ENCODE assay signal across 12 mouse cellular contexts in the genomic region with DNA sequence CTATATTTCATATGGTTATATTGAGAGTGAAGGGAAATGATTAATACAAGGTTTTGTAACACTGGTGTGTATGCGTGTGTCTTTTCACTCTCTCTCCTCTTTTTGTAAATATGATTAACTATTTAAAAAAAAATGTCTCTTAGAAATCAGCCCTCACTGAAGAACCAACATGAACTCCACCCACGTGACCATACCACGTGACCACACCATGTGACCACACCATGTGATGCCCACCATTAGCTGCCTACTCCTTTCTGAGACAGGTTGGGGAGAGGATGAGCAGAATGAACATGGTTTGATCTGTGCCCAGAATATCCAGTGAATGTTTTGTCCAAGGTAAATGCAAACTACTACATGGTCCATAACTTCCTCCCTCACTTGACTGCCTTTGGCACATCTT.
"Had no signal": no experiment of that assay in that cellular context is flagged by ENCODE, and none has a peak within 500 bp of the region (broad histone marks: within the 10 kb centered on the region; RNA-seq: fewer than 3 reads in every experiment).

No protein-coding gene starts in this region.

- H3K27ac ChIP-seq: kidney, postnatal 0 days; left cerebral cortex, adult 2 months; limb, embryonic 10.5 days; liver, embryonic 15.5 days; midbrain, embryonic 13.5 days; neural tube, embryonic 12.5 days had no signal

- DNase-seq: kidney, adult 9 months; kidney, postnatal 36 days; lung, adult 2 months; lung, postnatal 36 days; thymus, adult 2 months; thymus, postnatal 36 days had no signal

- H3K9ac ChIP-seq: liver, embryonic 15.5 days; midbrain, embryonic 13.5 days; neural tube, embryonic 12.5 days had no signal

- H3K4me3 ChIP-seq: left cerebral cortex, adult 2 months; limb, embryonic 10.5 days; liver, embryonic 15.5 days; midbrain, embryonic 13.5 days; neural tube, embryonic 12.5 days had no signal

- H3K36me3 ChIP-seq: limb, embryonic 10.5 days; liver, embryonic 15.5 days; midbrain, embryonic 13.5 days; neural tube, embryonic 12.5 days had no signal

- H3K4me1 ChIP-seq: liver, embryonic 15.5 days; midbrain, embryonic 13.5 days; neural tube, embryonic 12.5 days had no signal

- H3K9me3 ChIP-seq: limb, embryonic 10.5 days; liver, embryonic 15.5 days; midbrain, embryonic 13.5 days; neural tube, embryonic 12.5 days had no signal

- H3K27me3 ChIP-seq: liver, embryonic 15.5 days; midbrain, embryonic 13.5 days; neural tube, embryonic 12.5 days had no signal
